Mouse (Mus musculus) hindbrain, embryonic 10.5 days (tissue): Measurements from ENCODE around the gene Erp27. TPM values are rescaled to one million over a fixed set of nuclear protein-coding genes. Genes with fewer than 3 reads are reported as not detected.
A peak's percentile ranks its signal among the peaks of the same experiment; 100 is the strongest.

ENCODE experiments used
- DNase-seq: peaks from one replicate; pipeline ENCODE4 v3.0.0-alpha.2; 2017; ENCODE audit warnings: low spot score
- H3K27ac ChIP-seq: fragments of 300-500 bp; sonication (generic); 2 replicates; pipeline ENCODE4 v1.5.1; 2016; ENCODE audit warnings: mild to moderate bottlenecking, moderate library complexity
- H3K27me3 ChIP-seq: fragments of 300-500 bp; sonication (generic); 2 replicates; pipeline ENCODE4 v1.6.1; 2016; ENCODE audit warnings: mild to moderate bottlenecking; ENCODE audit not compliant: poor library complexity, insufficient read depth, severe bottlenecking
- H3K36me3 ChIP-seq: fragments of 300-500 bp; sonication (generic); 2 replicates; pipeline ENCODE4 v1.6.1; 2016; ENCODE audit warnings: mild to moderate bottlenecking, moderate library complexity
- H3K4me1 ChIP-seq: fragments of 300-500 bp; sonication (generic); replicated peaks from 2 replicates; pipeline ENCODE4 v1.6.1; 2016; ENCODE audit warnings: mild to moderate bottlenecking
- H3K4me3 ChIP-seq: fragments of 300-500 bp; sonication (generic); 2 replicates; pipeline ENCODE4 v1.5.1; 2016; ENCODE audit warnings: mild to moderate bottlenecking, moderate library complexity
- H3K9me3 ChIP-seq: fragments of 300-500 bp; sonication (generic); 2 replicates; pipeline ENCODE4 v1.6.1; 2016; ENCODE audit warnings: mild to moderate bottlenecking, moderate library complexity
- WGBS: fragments of 180-500 bp; shearing (Covaris S2); methylation state at CpG from one replicate; pipeline ENCODE4 v1.1.7; 2016; 5-methylcytosine and 5-hydroxymethylcytosine counted together
- polyA plus RNA-seq: library from polyadenylated mRNA; unstranded; fragments of >200 nt; fragmentation: Nextera tagmentation; extraction: Ambion mirVana; gene quantifications from 2 replicates; pipeline ENCODE4 v1.2.1, GENCODE M21; 2016

The Erp27 gene
- polyA plus RNA-seq, 1 experiment from 2014 or later, result not detected

GRCm38 (mm10) chr6:136866150-136866549 lies 55.8 kb downstream of the Erp27 start:
- DNase-seq, result no peak
- Histone ChIP-seq H3K27me3 (no peaks in the 10 kb centered on the region), H3K4me3 (no peak overlapping the region), H3K36me3 (no peaks in the 10 kb centered on the region), H3K4me1 (no peaks in the 10 kb centered on the region), H3K27ac (no peak overlapping the region), H3K9me3 (no peaks in the 10 kb centered on the region)
- WGBS, result 79% methylated on average over 4 of the region's 4 CpGs

GRCm38 (mm10) chr6:136865360-136865759 lies 56.6 kb downstream of the Erp27 start:
- Histone ChIP-seq H3K4me1 (no peaks in the 10 kb centered on the region), H3K27me3 (no peaks in the 10 kb centered on the region), H3K9me3 (no peaks in the 10 kb centered on the region), H3K27ac (no peak overlapping the region), H3K36me3 (no peaks in the 10 kb centered on the region), H3K4me3 (no peak overlapping the region)
- WGBS, result 95% methylated on average over 5 of the region's 5 CpGs
- DNase-seq, result no peak

GRCm38 (mm10) chr6:136861020-136861419 lies 61.0 kb downstream of the Erp27 start:
- peak; percentile 12 for DNase-seq

GRCm38 (mm10) chr6:136858420-136858819 lies 63.6 kb downstream of the Erp27 start:
- Histone ChIP-seq H3K4me1 (0 out of 2 replicates have a peak, but pooled peaks cover 7% of the 10 kb centered on the region), H3K27ac (peak overlapping the region; percentile 69), H3K4me3 (no peak overlapping the region), H3K36me3 (no peaks in the 10 kb centered on the region), H3K27me3 (no peaks in the 10 kb centered on the region), H3K9me3 (no peaks in the 10 kb centered on the region)
- WGBS, result 85% methylated on average over 8 of the region's 8 CpGs
- no peak for DNase-seq

More at GRCm38 (mm10) chr6:136861020-136861419, 61.0 kb downstream of the Erp27 start:
- H3K36me3 ChIP-seq, result no peaks in the 10 kb centered on the region
- 51% methylated on average over 9 of the region's 9 CpGs for WGBS
- 0 out of 2 replicates have a peak, but pooled peaks cover 7% of the 10 kb centered on the region for H3K4me1 ChIP-seq
- no peaks in the 10 kb centered on the region for H3K27me3 ChIP-seq
- H3K27ac ChIP-seq, result no peak overlapping the region
- H3K9me3 ChIP-seq, result no peaks in the 10 kb centered on the region
- H3K4me3 ChIP-seq, result no peak overlapping the region

GRCm38 (mm10) chr6:136857873-136858260 lies 64.1 kb downstream of the Erp27 start:
- no peaks in the 10 kb centered on the region for H3K36me3 ChIP-seq
- DNase-seq, result no peak
- WGBS, result 65% methylated on average over 11 of the region's 11 CpGs
- peak overlapping the region; percentile 64 for H3K27ac ChIP-seq
- no peaks in the 10 kb centered on the region for H3K9me3 ChIP-seq
- no peak overlapping the region for H3K4me3 ChIP-seq
- peaks cover 8% of the 10 kb centered on the region; the same call in 1 of the 2 replicates for H3K4me1 ChIP-seq
- no peaks in the 10 kb centered on the region for H3K27me3 ChIP-seq

Other genes with a start within 250 kb of the Erp27 start
- gene Gucy2c, start 140.4 kb downstream of the Erp27 start, polyA plus RNA-seq, result 0.05 and 0.11 TPM in 2 replicates
- gene Hist4h4, start 117.8 kb downstream of the Erp27 start, polyA plus RNA-seq, result 0.65 and 0.78 TPM in 2 replicates
- 105 and 120 TPM in 2 replicates for gene H2afj, start 113.9 kb downstream of the Erp27 start, polyA plus RNA-seq
- gene BC049715, start 94.6 kb downstream of the Erp27 start, polyA plus RNA-seq, result 1.1 and 2.3 TPM in 2 replicates
- 140 and 155 TPM in 2 replicates for gene Wbp11, start 93.9 kb downstream of the Erp27 start, polyA plus RNA-seq
- gene Smco3, start 86.7 kb downstream of the Erp27 start, polyA plus RNA-seq, result not detected in 2 replicates
- gene Art4, start 64.4 kb downstream of the Erp27 start, polyA plus RNA-seq, result 1.7 and 2.3 TPM in 2 replicates
- gene Mgp, start 46.4 kb downstream of the Erp27 start, polyA plus RNA-seq, result 0.85 and 3.3 TPM in 2 replicates
- not detected in 2 replicates for gene Pde6h, start 1.7 kb upstream of the Erp27 start, polyA plus RNA-seq
- gene Arhgdib, start 19.7 kb upstream of the Erp27 start, polyA plus RNA-seq, result 26.5 and 35.2 TPM in 2 replicates
- gene Rerg, start 248.3 kb upstream of the Erp27 start, polyA plus RNA-seq, result 0.65 and 1.5 TPM in 2 replicates